Mouse (Mus musculus) MEL (cell line): ENCODE measurements around the gene Igsf8. TPM values are rescaled to one million over a fixed set of nuclear protein-coding genes. Genes with fewer than 3 reads are reported as not detected.
A peak's percentile ranks its signal among the peaks of the same experiment; 100 is the strongest.

Experiments
- DNase-seq: peaks from one replicate; pipeline ENCODE4 v3.0.0; 2011; ENCODE audit warnings: low read depth, low spot score
- H3K27ac ChIP-seq: 2 replicates; pipeline ENCODE4 v1.5.1; 2012; ENCODE audit warnings: low read depth, mild to moderate bottlenecking, control low read depth, low read length, moderate library complexity; ENCODE audit not compliant: control insufficient read depth
- H3K27me3 ChIP-seq, 2 experiments: fragments of 150-350 bp in 1 of 2; sonication (generic) in 1 of 2; 2 replicates each; pipeline ENCODE4 v1.6.1; 2012; ENCODE audit warnings: low read length in 2 of 2, mild to moderate bottlenecking in 2 of 2, improper control_type of control experiment in 1 of 2, moderate library complexity in 1 of 2; ENCODE audit not compliant: insufficient read depth in 2 of 2, control insufficient read depth in 1 of 2
- H3K36me3 ChIP-seq, 2 experiments: 2 replicates each; pipeline ENCODE4 v1.6.1; 2012 to 2014; ENCODE audit warnings: low read length in 2 of 2, improper control_type of control experiment in 1 of 2, inconsistent platforms in 1 of 2, mild to moderate bottlenecking in 1 of 2; ENCODE audit not compliant: insufficient read depth in 2 of 2, control insufficient read depth in 1 of 2
- H3K4me1 ChIP-seq, 2 experiments: fragments of 150-350 bp in 1 of 2; sonication (generic) in 1 of 2; 2 replicates each; pipeline ENCODE4 v1.6.1; 2012; ENCODE audit warnings: low read length in 2 of 2, improper control_type of control experiment in 1 of 2, mild to moderate bottlenecking in 1 of 2; ENCODE audit not compliant: insufficient read depth in 2 of 2, control insufficient read depth in 1 of 2
- H3K4me3 ChIP-seq, 2 experiments: fragments of 150-350 bp in 1 of 2; sonication (generic) in 1 of 2; 2 replicates each; pipeline ENCODE4 v1.5.1; 2012; ENCODE audit warnings: low read depth in 2 of 2, low read length in 2 of 2, mild to moderate bottlenecking in 2 of 2, moderate library complexity in 2 of 2, control low read depth in 1 of 2, improper control_type of control experiment in 1 of 2; ENCODE audit not compliant: control insufficient read depth in 1 of 2, insufficient read depth in 1 of 2
- H3K79me2 ChIP-seq: 2 replicates; pipeline ENCODE4 v1.6.1; 2012; ENCODE audit warnings: mild to moderate bottlenecking, low read length, moderate library complexity; ENCODE audit not compliant: control insufficient read depth, poor library complexity, insufficient read depth
- H3K9ac ChIP-seq: 2 replicates; pipeline ENCODE4 v1.6.1; 2012; ENCODE audit warnings: low read depth, mild to moderate bottlenecking, control low read depth, low read length, moderate library complexity; ENCODE audit not compliant: control insufficient read depth, poor library complexity, severe bottlenecking
- H3K9me3 ChIP-seq: fragments of 150-350 bp; sonication (generic); replicated peaks from 2 replicates; pipeline ENCODE4 v1.6.1; 2012; ENCODE audit warnings: mild to moderate bottlenecking, low read length, improper control_type of control experiment, moderate library complexity; ENCODE audit not compliant: insufficient read depth
- E2F4 ChIP-seq: IDR thresholded peaks from 2 replicates; pipeline ENCODE4 v1.6.1; 2011; ENCODE audit warnings: low read depth, low read length, improper control_type of control experiment, borderline replicate concordance
- ELF1 ChIP-seq: IDR thresholded peaks from 2 replicates; pipeline ENCODE4 v1.6.1; 2014; ENCODE audit warnings: low read depth, mild to moderate bottlenecking, inconsistent platforms, low read length, improper control_type of control experiment, moderate library complexity
- EP300 ChIP-seq, 2 experiments: IDR thresholded peaks; 2 replicates each; pipeline ENCODE4 v1.6.1; 2011; ENCODE audit warnings: improper control_type of control experiment in 2 of 2, low read length in 2 of 2, low read depth in 1 of 2, mild to moderate bottlenecking in 1 of 2
- KAT2A ChIP-seq: conservative IDR thresholded peaks from 2 replicates; pipeline ENCODE4 v1.6.1; 2012; ENCODE audit warnings: low read depth, low read length, improper control_type of control experiment, inconsistent platforms
- MAFK ChIP-seq: IDR thresholded peaks from 2 replicates; pipeline ENCODE4 v1.6.1; 2011; ENCODE audit warnings: low read depth, mild to moderate bottlenecking, low read length, improper control_type of control experiment, borderline replicate concordance
- MXI1 ChIP-seq: IDR thresholded peaks from 2 replicates; pipeline ENCODE4 v1.6.1; 2011; ENCODE audit warnings: mild to moderate bottlenecking, low read depth, low read length, improper control_type of control experiment
- MYC ChIP-seq: IDR thresholded peaks from 2 replicates; pipeline ENCODE4 v1.6.1; 2011; ENCODE audit warnings: low read depth, mild to moderate bottlenecking, low read length, improper control_type of control experiment, moderate library complexity
- NELFE ChIP-seq: IDR thresholded peaks from 2 replicates; pipeline ENCODE4 v1.6.1; 2011; ENCODE audit warnings: low read depth, low read length, improper control_type of control experiment
- POLR2A ChIP-seq, 2 experiments: IDR thresholded peaks; 2 replicates each; pipeline ENCODE4 v1.6.1; 2011 to 2012; ENCODE audit warnings: low read length in 2 of 2, mild to moderate bottlenecking in 2 of 2, control low read depth in 1 of 2, improper control_type of control experiment in 1 of 2, low read depth in 1 of 2, moderate library complexity in 1 of 2; ENCODE audit not compliant: control insufficient read depth in 1 of 2, insufficient read depth in 1 of 2, poor library complexity in 1 of 2
- POLR2AphosphoS5 ChIP-seq: IDR thresholded peaks from 2 replicates; pipeline ENCODE4 v1.6.1; 2012; ENCODE audit warnings: low read depth, borderline replicate concordance, mild to moderate bottlenecking, inconsistent platforms, low read length, moderate library complexity, mixed read lengths
- TAL1 ChIP-seq: IDR thresholded peaks from 2 replicates; pipeline ENCODE4 v1.6.1; 2012; ENCODE audit warnings: mild to moderate bottlenecking, inconsistent platforms, low read length, moderate library complexity, mixed read lengths
- ZKSCAN1 ChIP-seq: IDR thresholded peaks from 2 replicates; pipeline ENCODE4 v1.6.1; 2012; ENCODE audit warnings: low read depth, mild to moderate bottlenecking, inconsistent platforms, low read length, improper control_type of control experiment, moderate library complexity
- ZMIZ1 ChIP-seq: IDR thresholded peaks from 2 replicates; pipeline ENCODE4 v1.6.1; 2012; ENCODE audit warnings: low read depth, mild to moderate bottlenecking, inconsistent platforms, low read length, improper control_type of control experiment, moderate library complexity
- polyA plus RNA-seq, 2 experiments: library from polyadenylated mRNA; stranded (reverse) in 1 of 2; unstranded in 1 of 2; fragments of >175 nt in 1 of 2; fragments of >200 nt in 1 of 2; gene quantifications; 2 replicates each; pipeline versions ENCODE4 v1.2.1 to v1.2.4; 2012; ENCODE audit warnings: low replicate concordance in 2 of 2, low read depth in 1 of 2; ENCODE audit not compliant: insufficient read length in 2 of 2, insufficient read depth in 1 of 2, missing spikeins in 1 of 2
- total RNA-seq: library from RNA; depleted of rRNA; stranded (reverse); fragments of 300-350 nt; gene quantifications from 2 replicates; pipeline ENCODE4 v1.2.3, GENCODE M21; 2012; rRNA removed

Igsf8 gene
- total RNA-seq (65.2 and 88.0 TPM in 2 replicates), polyA plus RNA-seq (10 to 100 TPM in 1 of 2 experiments, not detected in 1; 97.2 TPM)

DNA sequence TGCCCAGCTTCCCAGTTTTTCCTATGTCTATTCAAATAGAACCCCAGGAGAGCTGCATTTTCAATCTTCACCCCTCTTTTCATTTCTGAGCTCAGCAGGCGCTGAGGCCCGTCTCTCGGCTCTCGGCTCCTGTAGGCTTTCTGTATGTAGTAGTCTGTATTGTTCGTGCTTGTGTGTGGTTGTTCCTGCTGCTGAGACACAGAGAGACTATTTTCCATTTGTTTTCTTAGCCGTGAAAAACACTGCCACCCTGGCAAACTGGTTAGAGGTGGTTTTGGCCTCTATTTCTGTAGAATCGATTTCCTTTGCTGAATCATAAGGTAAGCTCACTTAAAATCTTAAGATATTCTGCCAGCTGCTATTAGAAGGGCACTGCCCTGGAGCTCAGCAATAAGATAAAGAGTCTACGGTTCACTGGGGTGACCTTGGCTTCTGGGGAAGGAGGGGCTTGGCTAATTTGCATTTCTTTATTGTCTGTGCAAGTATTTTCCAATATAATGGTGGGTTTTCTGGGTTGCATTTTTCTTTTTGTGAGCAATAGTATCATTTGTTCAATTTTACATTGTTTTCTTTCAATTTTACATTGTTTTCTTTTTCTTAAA, at the start of gene Igsf8:
Gene Igsf8 (plus strand): TSS at position 165 of the 602 bp plus-strand sequence.
- H3K9me3 ChIP-seq = no peaks in the 10 kb centered on the region
- H3K4me1 ChIP-seq = no peaks in the 10 kb centered on the region
- H3K4me3 ChIP-seq = peak within 1 kb of the TSS in 1 of 2 experiments; percentile 22; a peak in 1 of 4 replicates
- no peak for TF ChIP-seq MYC
- TF ChIP-seq, all 39 proteins: peak for 0
- H3K36me3 ChIP-seq = no peaks in the 10 kb centered on the region
- peaks cover 0 to 2% of the 10 kb centered on the region in 2 experiments; a peak in 1 of 4 replicates for H3K27me3 ChIP-seq
- DNase-seq = no peak
- no peaks in the 10 kb centered on the region for H3K79me2 ChIP-seq
- no peak within 1 kb of the TSS for H3K27ac ChIP-seq
- no peak within 1 kb of the TSS for H3K9ac ChIP-seq

DNA sequence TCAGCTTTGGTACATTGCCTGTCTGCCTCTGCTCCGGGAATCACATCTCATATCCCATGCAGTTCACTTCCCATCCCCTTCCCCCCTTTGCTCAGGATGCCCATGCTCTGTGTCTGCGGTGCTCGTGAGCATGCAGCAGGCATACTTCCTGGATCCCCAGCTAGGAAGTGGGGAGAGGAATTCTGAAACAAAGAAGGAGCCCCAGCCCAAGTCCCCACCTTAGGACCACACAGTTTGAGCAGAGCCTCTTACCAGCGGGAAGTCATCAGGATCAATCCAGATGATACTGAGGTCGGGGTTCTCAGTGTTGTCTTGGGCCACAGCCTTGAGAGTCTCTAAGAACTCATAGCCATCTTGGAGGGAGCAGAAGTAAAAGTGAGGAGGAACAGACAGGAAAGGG, 48.7 kb upstream of the Igsf8 start:
- no peaks in the 10 kb centered on the region for H3K9me3 ChIP-seq
- peaks cover 0 to 4% of the 10 kb centered on the region in 2 experiments; a peak in 2 of 4 replicates for H3K36me3 ChIP-seq
- H3K79me2 ChIP-seq = no peaks in the 10 kb centered on the region
- no peak for DNase-seq
- peaks cover 0 to 11% of the 10 kb centered on the region in 2 experiments; a peak in 2 of 4 replicates for H3K4me1 ChIP-seq
- no peak overlapping the region for H3K9ac ChIP-seq
- H3K27ac ChIP-seq = no peak overlapping the region
- H3K27me3 ChIP-seq = no peaks in the 10 kb centered on the region
- TF ChIP-seq ZMIZ1 = no peak
- no peak for TF ChIP-seq EP300 (IDR thresholded peaks at IDR 0.05; ENCODE audit: low read depth in 1 of 2, low read length in 2 of 2)
- TF ChIP-seq MXI1 = no peak
- TF ChIP-seq POLR2AphosphoS5 = no peak
- no peak for TF ChIP-seq MYC
- no peak for TF ChIP-seq MAFK
- TF ChIP-seq NELFE = no peak
- TF ChIP-seq KAT2A = no peak
- TF ChIP-seq ELF1 = no peak
- no peak for TF ChIP-seq TAL1
- TF ChIP-seq, all 39 proteins: peak for 0
- no peak overlapping the region for H3K4me3 ChIP-seq

DNA sequence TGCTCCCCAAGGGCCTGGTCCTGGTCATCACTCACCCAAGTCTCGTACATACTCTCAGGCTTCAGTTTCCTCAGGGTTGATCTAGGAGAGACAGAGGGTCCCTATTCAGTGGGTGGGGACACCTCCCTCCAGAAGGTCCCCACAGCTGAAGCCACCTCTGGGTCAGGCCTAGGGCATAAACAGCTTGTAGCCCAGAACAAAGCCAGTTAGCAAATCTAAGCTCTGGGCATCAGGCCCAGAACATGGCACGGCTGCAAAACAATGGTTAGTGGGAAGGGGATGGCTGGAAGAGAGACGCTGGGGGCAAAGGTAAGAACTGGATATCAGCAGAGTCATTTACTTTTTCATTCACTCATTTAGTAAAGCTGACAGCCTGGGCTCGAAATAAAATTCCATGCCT, 47.7 kb upstream of the Igsf8 start:
- no peak for TF ChIP-seq MXI1
- no peak for TF ChIP-seq ZKSCAN1
- no peak for TF ChIP-seq E2F4
- no peak for TF ChIP-seq POLR2A (IDR thresholded peaks at IDR 0.05; ENCODE audit: control insufficient read depth in 1 of 2, insufficient read depth in 1 of 2, low read depth in 1 of 2, low read length in 2 of 2, poor library complexity in 1 of 2)
- H3K9ac ChIP-seq = no peak overlapping the region

More for the DNA sequence above, 47.7 kb upstream of the Igsf8 start:
- Histone ChIP-seq H3K4me1 (peaks cover 0 to 11% of the 10 kb centered on the region in 2 experiments; a peak in 2 of 4 replicates), H3K27me3 (no peaks in the 10 kb centered on the region), H3K4me3 (no peak overlapping the region), H3K27ac (no peak overlapping the region), H3K79me2 (no peaks in the 10 kb centered on the region), H3K36me3 (peaks cover 0 to 4% of the 10 kb centered on the region in 2 experiments; a peak in 2 of 4 replicates), H3K9me3 (no peaks in the 10 kb centered on the region)
- no peak for DNase-seq
